Mouse (Mus musculus) limb, embryonic 14.5 days (tissue): ENCODE data around the gene Serpini2. TPM values are rescaled to one million over a fixed set of nuclear protein-coding genes. Genes with fewer than 3 reads are reported as not detected.

Source experiments
- ATAC-seq: fragments of 200-750 bp; cut with Nextera tagmentation; 2 replicates; pipeline ENCODE4 v1.8.0; 2017; ENCODE audit warnings: low read depth, moderate number of reproducible peaks, moderate TSS enrichment; ENCODE audit not compliant: low FRiP score
- DNase-seq: peaks from one replicate; pipeline ENCODE4 v3.0.0-alpha.2; 2015; ENCODE audit warnings: low spot score
- H3K27ac ChIP-seq: fragments of 300-500 bp; sonication (generic); replicated peaks from 2 replicates; pipeline ENCODE4 v1.5.1; 2014; ENCODE audit warnings: low read depth, mild to moderate bottlenecking, low read length, moderate library complexity, mixed read lengths
- H3K27me3 ChIP-seq: fragments of 300-500 bp; sonication (generic); 2 replicates; pipeline ENCODE4 v1.6.1; 2014; ENCODE audit warnings: low read length, mixed read lengths; ENCODE audit not compliant: control insufficient read depth, insufficient read depth
- H3K36me3 ChIP-seq: fragments of 300-500 bp; sonication (generic); 2 replicates; pipeline ENCODE4 v1.6.1; 2014; ENCODE audit warnings: mild to moderate bottlenecking, low read length, moderate library complexity, mixed read lengths; ENCODE audit not compliant: control insufficient read depth, insufficient read depth
- H3K4me1 ChIP-seq: fragments of 300-500 bp; sonication (generic); 2 replicates; pipeline ENCODE4 v1.6.1; 2014; ENCODE audit warnings: antibody characterized with exemption, low read length, mixed read lengths; ENCODE audit not compliant: control insufficient read depth, insufficient read depth
- H3K4me2 ChIP-seq: fragments of 300-500 bp; sonication (generic); replicated peaks from 2 replicates; pipeline ENCODE4 v1.6.1; 2014; ENCODE audit warnings: low read depth, mild to moderate bottlenecking, low read length, moderate library complexity; ENCODE audit not compliant: severe bottlenecking
- H3K4me3 ChIP-seq: fragments of 300-500 bp; sonication (generic); replicated peaks from 2 replicates; pipeline ENCODE4 v1.5.1; 2014; ENCODE audit warnings: low read length
- H3K9ac ChIP-seq: fragments of 300-500 bp; sonication (generic); 2 replicates; pipeline ENCODE4 v1.6.1; 2014; ENCODE audit warnings: mild to moderate bottlenecking, low read depth, low read length, moderate library complexity; ENCODE audit not compliant: severe bottlenecking
- H3K9me3 ChIP-seq: fragments of 300-500 bp; sonication (generic); 2 replicates; pipeline ENCODE4 v1.6.1; 2016; ENCODE audit warnings: low read length; ENCODE audit not compliant: control insufficient read depth
- POLR2A ChIP-seq: fragments of 200-500 bp; IDR thresholded peaks from 2 replicates; pipeline ENCODE4 v1.8.0; 2012; ENCODE audit warnings: inconsistent platforms, mild to moderate bottlenecking, moderate library complexity, borderline replicate concordance; ENCODE audit not compliant: insufficient read depth, insufficient read length; ENCODE audit errors: extremely low read depth
- whole genome bisulfite sequencing: fragments of 180-500 bp; shearing (Covaris S2); extraction: QIAGEN DNeasy Blood & Tissue Kit; methylation state at CpG from one replicate; pipeline ENCODE4 v1.1.7; 2014; 5-methylcytosine and 5-hydroxymethylcytosine counted together
- polyA plus RNA-seq, 2 experiments: library from polyadenylated mRNA; depleted of rRNA in 1 of 2; stranded (reverse) in 1 of 2; unstranded in 1 of 2; fragments of >200 nt; fragmentation: Nextera tagmentation in 1 of 2; extraction: Ambion mirVana in 1 of 2; gene quantifications; 2 replicates each; pipeline versions ENCODE4 v1.2.1 to v1.2.3; 2012 to 2014

Gene Serpini2
- polyA plus RNA-seq, 2 experiments, result not detected

DNA sequence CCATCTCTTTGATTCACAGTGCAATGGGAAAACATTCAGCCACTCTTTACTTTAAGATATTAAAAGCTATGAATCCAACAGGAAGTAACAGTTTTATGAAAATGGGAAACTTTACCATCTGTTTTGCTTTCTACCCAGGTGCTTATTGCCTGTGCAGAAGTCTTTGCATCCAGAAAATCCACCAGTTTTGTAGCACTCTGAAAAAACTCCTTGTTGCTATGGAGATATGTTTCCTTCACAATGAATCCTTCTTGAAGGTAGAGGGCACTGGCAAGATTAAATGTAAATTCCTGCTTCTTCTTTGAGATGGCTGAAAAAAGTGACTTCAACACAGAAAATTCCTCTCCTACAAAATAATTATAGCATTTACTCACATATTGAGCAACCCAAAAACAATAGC is 10.5 kb downstream of the Serpini2 start:
- Histone ChIP-seq H3K4me2 (no peak overlapping the region), H3K27me3 (no peaks in the 10 kb centered on the region), H3K36me3 (no peaks in the 10 kb centered on the region), H3K4me1 (no peaks in the 10 kb centered on the region), H3K9me3 (no peaks in the 10 kb centered on the region), H3K9ac (no peak overlapping the region), H3K4me3 (no peak overlapping the region), H3K27ac (no peak overlapping the region)
- DNase-seq (no peak), ATAC-seq (no peak)
- TF ChIP-seq POLR2A, result no peak

DNA sequence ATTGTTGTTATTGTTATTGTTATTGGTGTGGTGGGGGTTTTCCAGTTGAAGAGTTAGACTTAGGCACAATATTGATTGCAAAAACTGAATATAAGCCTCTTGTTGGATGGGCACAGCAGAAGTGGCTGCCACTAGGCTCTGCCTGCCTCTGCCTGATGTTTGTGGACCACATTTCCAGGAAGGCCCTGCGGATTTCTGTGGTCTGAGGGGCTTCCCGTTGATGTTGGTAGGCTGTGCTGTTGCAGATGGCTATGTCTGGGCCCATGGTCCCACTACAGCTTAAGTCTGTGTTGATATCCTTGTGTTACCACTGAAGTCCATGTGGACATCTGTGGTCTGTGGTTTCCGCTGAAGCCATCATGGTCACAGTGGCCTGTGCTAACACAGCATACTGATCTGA is 50.2 kb downstream of the Serpini2 start:
- Histone ChIP-seq H3K27me3 (no peaks in the 10 kb centered on the region), H3K4me3 (no peak overlapping the region), H3K36me3 (no peaks in the 10 kb centered on the region), H3K4me1 (no peaks in the 10 kb centered on the region), H3K4me2 (no peak overlapping the region), H3K9ac (no peak overlapping the region), H3K27ac (no peak overlapping the region), H3K9me3 (no peaks in the 10 kb centered on the region)
- TF ChIP-seq POLR2A, result no peak
- ATAC-seq (no peak), DNase-seq (no peak)
- 71% methylated on average over 3 of the region's 3 CpGs for WGBS

- Histone ChIP-seq H3K4me3 (no peak overlapping the region), H3K36me3 (no peaks in the 10 kb centered on the region), H3K9ac (no peak overlapping the region), H3K4me1 (no peaks in the 10 kb centered on the region), H3K27me3 (no peaks in the 10 kb centered on the region), H3K4me2 (no peak overlapping the region), H3K27ac (no peak overlapping the region), H3K9me3 (no peaks in the 10 kb centered on the region)
- WGBS, result 11% methylated on average over 1 of the region's 1 CpGs
- no peak for TF ChIP-seq POLR2A
- ATAC-seq (no peak), DNase-seq (no peak)
These were observed 50.7 kb downstream of the Serpini2 start for GRCm38 (mm10) chr3:75219211-75219610.

DNA sequence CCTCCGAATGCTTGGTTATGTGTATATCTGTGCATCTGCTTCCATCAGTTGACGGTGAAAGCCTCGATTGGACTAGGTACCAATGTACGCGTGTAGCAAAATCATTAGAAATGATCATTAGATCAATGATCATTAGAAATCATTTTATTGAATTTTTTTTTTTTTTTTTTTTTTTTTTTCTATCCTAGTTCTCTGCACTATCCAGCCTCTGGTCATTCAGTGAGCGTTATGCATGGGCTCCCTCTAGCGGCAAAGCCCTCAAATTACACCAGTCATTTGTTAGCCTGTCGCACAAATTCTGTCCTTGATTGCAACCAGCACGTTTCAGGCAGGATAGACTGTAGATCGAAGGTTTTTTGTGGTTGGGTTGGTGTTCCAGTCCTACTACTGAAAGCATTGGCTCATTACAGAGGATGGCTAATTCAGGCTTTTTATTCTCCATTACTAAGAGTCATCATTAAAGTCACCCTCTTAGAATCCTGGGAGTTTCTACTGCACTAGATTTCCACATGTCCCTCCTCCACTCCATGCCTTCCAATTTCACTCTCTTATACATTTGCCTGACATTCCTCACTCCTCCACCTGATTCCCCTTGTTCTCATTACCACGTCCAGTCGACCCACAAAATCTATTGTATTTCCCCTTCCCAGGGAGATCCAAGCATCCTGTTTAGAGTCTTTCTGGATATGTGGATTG is 66.9 kb downstream of the Serpini2 start:
- ATAC-seq, result no peak
- no peaks in the 10 kb centered on the region for H3K4me1 ChIP-seq
- no peak overlapping the region for H3K4me2 ChIP-seq
- no peaks in the 10 kb centered on the region for H3K9me3 ChIP-seq
- no peak overlapping the region for H3K9ac ChIP-seq
- no peak for TF ChIP-seq POLR2A
- H3K27ac ChIP-seq, result no peak overlapping the region
- H3K4me3 ChIP-seq, result no peak overlapping the region
- DNase-seq, result peak; percentile 51
- no peaks in the 10 kb centered on the region for H3K36me3 ChIP-seq
- H3K27me3 ChIP-seq, result no peaks in the 10 kb centered on the region
- WGBS, result 39% methylated on average over 12 of the region's 12 CpGs

Other genes starting within 250 kb of the Serpini2 start
- not detected in 2 replicates for gene Zbbx, start 105.0 kb downstream of the Serpini2 start, polyA plus RNA-seq (2012; rRNA removed)
- not detected in 2 replicates for gene Zbbx, start 105.0 kb downstream of the Serpini2 start, polyA plus RNA-seq (2014; fragmentation: Nextera tagmentation; extraction: Ambion mirVana)
- 0.04 and 0.09 TPM in 2 replicates for gene Wdr49, start 212.1 kb upstream of the Serpini2 start, polyA plus RNA-seq (2012; rRNA removed)
- 0.08 TPM in 1 of 2 replicates, not detected in the other for gene Wdr49, start 212.1 kb upstream of the Serpini2 start, polyA plus RNA-seq (2014; fragmentation: Nextera tagmentation; extraction: Ambion mirVana)